Mouse (Mus musculus) cerebellum, adult 2 months (tissue): ENCODE results near the gene Sept10.

Experiments used
- CTCF ChIP-seq: fragments of 200-500 bp; IDR thresholded peaks from 2 replicates; pipeline ENCODE4 v1.5.1; 2011; ENCODE audit warnings: low read depth, mild to moderate bottlenecking, control low read depth, low read length, moderate library complexity, borderline replicate concordance; ENCODE audit not compliant: insufficient read depth
- POLR2A ChIP-seq: fragments of 200-500 bp; IDR thresholded peaks from 2 replicates; pipeline ENCODE4 v1.6.1; 2011; ENCODE audit warnings: low read length, control low read depth, borderline replicate concordance; ENCODE audit not compliant: insufficient read depth

DNA sequence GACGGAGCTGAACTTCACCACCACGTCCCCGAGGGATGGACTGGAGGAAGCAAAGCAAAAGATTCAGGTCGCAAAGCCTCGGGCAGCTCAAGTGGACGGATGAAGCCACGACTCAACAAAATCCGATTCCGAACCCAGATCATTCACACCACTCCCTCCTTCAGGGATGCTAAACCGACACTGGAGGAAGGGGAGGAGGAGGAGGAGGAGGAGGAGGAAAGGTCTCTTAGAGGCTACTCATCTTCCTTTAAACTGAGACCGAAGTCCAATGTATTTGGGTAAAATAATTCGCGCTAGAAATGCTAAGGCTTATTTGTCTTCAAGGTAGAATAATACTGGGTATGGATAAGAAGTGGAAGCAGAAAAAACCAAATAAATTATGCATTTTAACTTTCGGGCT is 1.7 kb upstream of the Sept10 start:
- TF ChIP-seq POLR2A (no peak), CTCF (no peak)
